Mouse (Mus musculus): ENCODE measurements around the gene Irf2. TPM values are rescaled to one million over a fixed set of nuclear protein-coding genes. Genes with fewer than 3 reads are reported as not detected.

Gene Irf2
- total and polyA plus RNA-seq, 3 experiments: 4.9 to 19.4 TPM; not detected in 1

DNA sequence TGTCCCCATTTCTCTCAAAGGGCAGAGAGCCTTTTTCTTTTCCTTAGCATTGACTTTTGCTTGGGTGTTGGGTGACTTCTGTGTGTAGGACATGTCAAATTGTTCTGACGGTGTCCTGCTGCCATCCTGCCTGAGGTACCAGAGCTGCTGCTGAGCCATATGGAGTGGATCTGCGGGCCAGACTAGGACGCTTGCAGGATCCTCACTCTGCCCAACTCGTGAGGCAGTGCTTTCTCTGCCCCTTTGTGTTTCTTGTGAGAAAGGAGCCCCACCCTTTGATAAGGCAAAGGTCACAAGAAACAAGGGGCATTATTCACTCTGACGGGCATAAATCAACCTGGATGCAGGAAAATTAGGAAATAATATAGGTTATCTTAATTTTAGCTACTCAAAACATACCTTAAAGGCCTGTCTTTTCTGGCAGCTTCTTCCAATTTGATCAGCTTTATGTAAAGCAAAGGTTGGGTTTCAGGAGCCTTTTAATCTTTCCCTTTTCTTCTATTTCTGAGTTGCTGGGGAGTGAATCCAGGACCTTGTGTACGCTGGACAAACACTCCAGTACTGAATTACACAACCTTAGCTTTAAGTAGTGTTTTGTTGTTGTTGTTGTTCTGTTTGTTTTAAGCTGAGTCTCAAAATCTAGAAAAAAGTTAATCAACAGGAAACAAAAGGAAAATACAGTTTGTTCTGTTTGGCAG, 90.0 kb downstream of the Irf2 start:
- TF ChIP-seq MYC (IDR thresholded peaks at IDR 0.05; ENCODE audit: low read depth, low read length): no peak
- no peak for TF ChIP-seq USF2 (IDR thresholded peaks at IDR 0.05; ENCODE audit: borderline replicate concordance in 1 of 2, insufficient read depth in 1 of 2, low read depth in 1 of 2, low read length in 2 of 2)
- no peak for TF ChIP-seq KAT2A (conservative IDR thresholded peaks at IDR 0.05; ENCODE audit: low read depth, low read length)
- TF ChIP-seq GATA1 (IDR thresholded peaks at IDR 0.05; ENCODE audit: low read depth, low read length): no peak
- TF ChIP-seq ZMIZ1 (IDR thresholded peaks at IDR 0.05; ENCODE audit: low read depth, low read length): no peak
- no peak for TF ChIP-seq TAL1 (IDR thresholded peaks at IDR 0.05; ENCODE audit: low read length)
- no peak for TF ChIP-seq POLR2A (IDR thresholded peaks at IDR 0.05; ENCODE audit: control insufficient read depth in 1 of 2, insufficient read depth in 1 of 2, low read depth in 1 of 2, low read length in 2 of 2, poor library complexity in 1 of 2)
- no peak for TF ChIP-seq HCFC1 (IDR thresholded peaks at IDR 0.05; ENCODE audit: low read depth, low read length)
- TF ChIP-seq E2F4 (IDR thresholded peaks at IDR 0.05; ENCODE audit: borderline replicate concordance, low read depth, low read length): no peak
- TF ChIP-seq CHD2 (IDR thresholded peaks at IDR 0.05; ENCODE audit: low read length): no peak
- no peak for TF ChIP-seq TCF12 (IDR thresholded peaks at IDR 0.05; ENCODE audit: low read depth, low read length)
- no peak for TF ChIP-seq RCOR1 (IDR thresholded peaks at IDR 0.05; ENCODE audit: low read depth, low read length)
- TF ChIP-seq POLR2AphosphoS2 (IDR thresholded peaks at IDR 0.05; ENCODE audit: low read length): no peak
- TF ChIP-seq JUND (IDR thresholded peaks at IDR 0.05; ENCODE audit: low read depth, low read length): no peak
- no peak for TF ChIP-seq NRF1 (IDR thresholded peaks at IDR 0.05; ENCODE audit: insufficient read depth, low read depth, low read length, poor library complexity, severe bottlenecking)
- peaks cover 4 to 17% of the 10 kb centered on the region in 2 experiments; a peak in 3 of 4 replicates for H3K36me3 ChIP-seq (ENCODE audit: control insufficient read depth in 1 of 2, insufficient read depth in 2 of 2, low read length in 2 of 2)

DNA sequence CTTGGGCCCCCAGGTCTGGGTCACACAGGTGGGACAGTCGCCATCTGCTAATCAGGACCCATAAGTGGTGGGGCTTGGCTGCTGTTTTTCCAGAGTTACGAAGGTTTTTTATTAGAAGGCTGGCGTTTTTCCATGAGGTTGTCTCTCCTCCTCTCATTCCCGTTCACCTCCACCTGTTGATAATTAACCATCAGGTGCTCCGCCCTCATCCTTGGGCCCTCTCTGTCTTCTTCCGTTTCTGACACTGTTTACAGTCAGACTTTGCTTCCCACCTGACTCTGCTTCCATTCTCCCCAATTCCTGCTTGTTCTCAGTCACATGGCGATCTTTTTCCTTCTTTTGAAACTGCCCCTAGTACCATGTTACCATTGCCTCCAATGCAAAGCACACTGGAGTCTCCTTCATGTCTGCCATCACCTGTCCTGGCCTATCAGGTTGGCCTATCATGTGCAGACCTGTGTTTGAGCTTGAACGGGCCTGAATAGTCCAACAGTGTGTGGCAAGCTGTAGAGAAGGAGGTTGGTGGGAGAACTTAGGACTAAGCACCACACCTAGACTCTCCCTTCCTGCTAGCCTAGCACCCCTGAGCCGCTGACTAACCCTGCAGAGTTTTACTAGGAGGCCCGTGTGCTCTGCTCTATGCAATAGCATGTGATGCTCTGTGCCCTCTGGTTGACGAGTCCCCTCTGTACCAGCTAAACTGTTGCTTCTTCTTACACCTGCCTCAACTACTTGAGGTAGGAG, 90.8 kb downstream of the Irf2 start:
- Histone ChIP-seq H3K27ac (ENCODE audit: control insufficient read depth, low read depth, low read length) (no peak overlapping the region), H3K27me3 (ENCODE audit: control insufficient read depth in 1 of 2, insufficient read depth in 2 of 2, low read length in 2 of 2) (no peaks in the 10 kb centered on the region), H3K9ac (ENCODE audit: control insufficient read depth, low read depth, low read length, poor library complexity, severe bottlenecking) (no peak overlapping the region), H3K4me3 (ENCODE audit: control insufficient read depth in 1 of 2, insufficient read depth in 1 of 2, low read depth in 2 of 2, low read length in 2 of 2) (no peak overlapping the region), H3K79me2 (ENCODE audit: control insufficient read depth, insufficient read depth, low read length, poor library complexity) (no peaks in the 10 kb centered on the region), H3K36me3 (ENCODE audit: control insufficient read depth in 1 of 2, insufficient read depth in 2 of 2, low read length in 2 of 2) (peaks cover 4 to 17% of the 10 kb centered on the region in 2 experiments; a peak in 3 of 4 replicates), H3K9me3 (replicated peaks; ENCODE audit: insufficient read depth, low read length) (no peaks in the 10 kb centered on the region), H3K4me1 (ENCODE audit: control insufficient read depth in 1 of 2, insufficient read depth in 2 of 2, low read length in 2 of 2) (peaks cover 10 to 11% of the 10 kb centered on the region in 2 experiments)
- DNase-seq (ENCODE audit: low read depth, low spot score): no peak
- no peak for TF ChIP-seq MXI1 (IDR thresholded peaks at IDR 0.05; ENCODE audit: low read depth, low read length)
- no peak for TF ChIP-seq MYC (IDR thresholded peaks at IDR 0.05; ENCODE audit: low read depth, low read length)
- no peak for TF ChIP-seq HCFC1 (IDR thresholded peaks at IDR 0.05; ENCODE audit: low read depth, low read length)
- no peak for TF ChIP-seq CHD1 (IDR thresholded peaks at IDR 0.05; ENCODE audit: low read depth, low read length)
- no peak for TF ChIP-seq SMC3 (IDR thresholded peaks at IDR 0.05; ENCODE audit: low read depth, low read length)
- no peak for TF ChIP-seq NELFE (IDR thresholded peaks at IDR 0.05; ENCODE audit: low read depth, low read length)
- TF ChIP-seq ZMIZ1 (IDR thresholded peaks at IDR 0.05; ENCODE audit: low read depth, low read length): no peak
- TF ChIP-seq RAD21 (IDR thresholded peaks at IDR 0.05; ENCODE audit: low read depth, low read length): no peak
- no peak for TF ChIP-seq BHLHE40 (IDR thresholded peaks at IDR 0.05; ENCODE audit: borderline replicate concordance, low read depth, low read length)
- no peak for TF ChIP-seq MAFK (IDR thresholded peaks at IDR 0.05; ENCODE audit: borderline replicate concordance, low read depth, low read length)
- TF ChIP-seq TAL1 (IDR thresholded peaks at IDR 0.05; ENCODE audit: low read length): no peak
- TF ChIP-seq USF2 (IDR thresholded peaks at IDR 0.05; ENCODE audit: borderline replicate concordance in 1 of 2, insufficient read depth in 1 of 2, low read depth in 1 of 2, low read length in 2 of 2): no peak
- no peak for TF ChIP-seq ZKSCAN1 (IDR thresholded peaks at IDR 0.05; ENCODE audit: low read depth, low read length)
- TF ChIP-seq UBTF (IDR thresholded peaks at IDR 0.05; ENCODE audit: borderline replicate concordance, insufficient read depth, low read depth, low read length): no peak
- no peak for TF ChIP-seq POLR2AphosphoS2 (IDR thresholded peaks at IDR 0.05; ENCODE audit: low read length)
- no peak for TF ChIP-seq GATA1 (IDR thresholded peaks at IDR 0.05; ENCODE audit: low read depth, low read length)
- no peak for TF ChIP-seq GABPA (IDR thresholded peaks at IDR 0.05; ENCODE audit: low read depth, low read length)
- no peak for TF ChIP-seq EP300 (IDR thresholded peaks at IDR 0.05; ENCODE audit: low read depth in 1 of 2, low read length in 2 of 2)
- TF ChIP-seq USF1 (IDR thresholded peaks at IDR 0.05; ENCODE audit: low read depth, low read length): no peak

More for the DNA sequence above, 90.0 kb downstream of the Irf2 start:
- H3K79me2 ChIP-seq (ENCODE audit: control insufficient read depth, insufficient read depth, low read length, poor library complexity): no peaks in the 10 kb centered on the region
- H3K9ac ChIP-seq (ENCODE audit: control insufficient read depth, low read depth, low read length, poor library complexity, severe bottlenecking): no peak overlapping the region
- no peak for DNase-seq (ENCODE audit: low read depth, low spot score)
- no peak overlapping the region for H3K4me3 ChIP-seq (ENCODE audit: control insufficient read depth in 1 of 2, insufficient read depth in 1 of 2, low read depth in 2 of 2, low read length in 2 of 2)
- H3K9me3 ChIP-seq (replicated peaks; ENCODE audit: insufficient read depth, low read length): no peaks in the 10 kb centered on the region
- no peaks in the 10 kb centered on the region for H3K27me3 ChIP-seq (ENCODE audit: control insufficient read depth in 1 of 2, insufficient read depth in 2 of 2, low read length in 2 of 2)
- peaks cover 10 to 11% of the 10 kb centered on the region in 2 experiments for H3K4me1 ChIP-seq (ENCODE audit: control insufficient read depth in 1 of 2, insufficient read depth in 2 of 2, low read length in 2 of 2)
- H3K27ac ChIP-seq (ENCODE audit: control insufficient read depth, low read depth, low read length): no peak overlapping the region
